11 mouse cellular contexts compared by ENCODE assay signal in genomic region chr5:47772642-47773353, GRCm38 (mm10).
A peak's percentile ranks its signal among the peaks of the same experiment; 100 is the strongest.
DNase-seq lines count a peak whose midpoint lies in the region; ATAC-seq and TF ChIP-seq lines count a peak whose summit lies in the region.
"Had no signal": no experiment of that assay in that cellular context is flagged by ENCODE, and none has a peak within 500 bp of the region (broad histone marks: within the 10 kb centered on the region; RNA-seq: fewer than 3 reads in every experiment).

No protein-coding gene starts in this region.

- H3K9ac ChIP-seq in lung, embryonic 14.5 days = no peak overlapping the region
- no peak overlapping the region for H3K9ac ChIP-seq in forebrain, embryonic 16.5 days (replicated peaks; ENCODE audit: low read depth, low read length)
- H3K9ac ChIP-seq in midbrain, embryonic 13.5 days (replicated peaks) = no peak overlapping the region

- H3K36me3 ChIP-seq in lung, embryonic 14.5 days (ENCODE audit: insufficient read depth) = no peaks in the 10 kb centered on the region
- H3K36me3 ChIP-seq in forebrain, embryonic 16.5 days (ENCODE audit: control insufficient read depth, insufficient read depth) = no peaks in the 10 kb centered on the region
- no peaks in the 10 kb centered on the region for H3K36me3 ChIP-seq in midbrain, embryonic 13.5 days

- TF ChIP-seq POLR2A in cerebellum, adult 2 months (IDR thresholded peaks at IDR 0.05; ENCODE audit: borderline replicate concordance, insufficient read depth, low read length) = no peak

- no peak overlapping the region for H3K27ac ChIP-seq in cerebellum, adult 2 months (ENCODE audit: insufficient read depth, low read length)
- H3K27ac ChIP-seq in lung, embryonic 14.5 days (ENCODE audit: low read depth) = no peak overlapping the region
- no peak overlapping the region for H3K27ac ChIP-seq in forebrain, embryonic 16.5 days (ENCODE audit: low read length)
- 0 out of 2 replicates have a peak overlapping the region, but pooled peaks have one; percentile 16 for H3K27ac ChIP-seq in midbrain, embryonic 13.5 days
- H3K27ac ChIP-seq: layer of hippocampus, adult 2 months had no signal

- no peak overlapping the region for H3K4me2 ChIP-seq in lung, embryonic 14.5 days
- no peak overlapping the region for H3K4me2 ChIP-seq in forebrain, embryonic 16.5 days (ENCODE audit: low read length)
- H3K4me2 ChIP-seq in midbrain, embryonic 13.5 days (replicated peaks) = no peak overlapping the region

- peak; percentile 29 to 49 for DNase-seq in cerebellum, postnatal 10 days
- no peak for DNase-seq in cerebellum, adult 2 months
- peak; percentile 39 for DNase-seq in lung, embryonic 14.5 days
- DNase-seq in lung, postnatal 14 days = no peak
- DNase-seq in layer of hippocampus, adult 9-11 months = no peak
- no peak for DNase-seq in thymus, postnatal 25 days
- DNase-seq: adrenal gland, postnatal 14 days; spleen, adult 18-20 months had no signal

- no peaks in the 10 kb centered on the region for H3K9me3 ChIP-seq in lung, embryonic 14.5 days (ENCODE audit: low read depth, low read length)
- no peaks in the 10 kb centered on the region for H3K9me3 ChIP-seq in forebrain, embryonic 16.5 days (ENCODE audit: control insufficient read depth, low read length)
- no peaks in the 10 kb centered on the region for H3K9me3 ChIP-seq in midbrain, embryonic 13.5 days

- TF ChIP-seq CTCF in cerebellum, adult 2 months (IDR thresholded peaks at IDR 0.05; ENCODE audit: borderline replicate concordance, insufficient read depth, low read depth, low read length) = no peak
- no peak for TF ChIP-seq CTCF in lung, embryonic 14.5 days (IDR thresholded peaks at IDR 0.05; ENCODE audit: low read depth)

- no peaks in the 10 kb centered on the region for H3K27me3 ChIP-seq in cerebellum, adult 2 months (ENCODE audit: control insufficient read depth, insufficient read depth, low read length)
- no peaks in the 10 kb centered on the region for H3K27me3 ChIP-seq in lung, embryonic 14.5 days (ENCODE audit: insufficient read depth, low read length)
- no peaks in the 10 kb centered on the region for H3K27me3 ChIP-seq in forebrain, embryonic 16.5 days (replicated peaks; ENCODE audit: control insufficient read depth, insufficient read depth, low read length)
- H3K27me3 ChIP-seq in midbrain, embryonic 13.5 days = no peaks in the 10 kb centered on the region

- no peak overlapping the region for H3K4me3 ChIP-seq in cerebellum, adult 2 months (replicated peaks; ENCODE audit: insufficient read depth, low read depth, low read length)
- H3K4me3 ChIP-seq in lung, embryonic 14.5 days (ENCODE audit: low read depth, low read length) = no peak overlapping the region
- no peak overlapping the region for H3K4me3 ChIP-seq in forebrain, embryonic 16.5 days (replicated peaks; ENCODE audit: low read length)
- no peak overlapping the region for H3K4me3 ChIP-seq in midbrain, embryonic 13.5 days (replicated peaks)
- H3K4me3 ChIP-seq: layer of hippocampus, adult 2 months had no signal

- H3K4me1 ChIP-seq in cerebellum, adult 2 months (ENCODE audit: control insufficient read depth, insufficient read depth, low read length) = no peaks in the 10 kb centered on the region
- no peaks in the 10 kb centered on the region for H3K4me1 ChIP-seq in lung, embryonic 14.5 days (ENCODE audit: insufficient read depth)
- H3K4me1 ChIP-seq in forebrain, embryonic 16.5 days (replicated peaks; ENCODE audit: control insufficient read depth, insufficient read depth, low read length) = peaks cover 3% of the 10 kb centered on the region; the same call in 1 of the 2 replicates
- H3K4me1 ChIP-seq in midbrain, embryonic 13.5 days (replicated peaks) = peaks cover 8% of the 10 kb centered on the region

- ATAC-seq in lung, embryonic 14.5 days (ENCODE audit: insufficient read depth) = peak; percentile 14; the same call in 1 of the 2 replicates
- ATAC-seq in forebrain, embryonic 16.5 days = 0 out of 2 replicates have a peak, but pooled peaks have one; percentile 26
- peak; percentile 71; the same call in 1 of the 2 replicates for ATAC-seq in midbrain, embryonic 13.5 days

- 11% methylated on average over 8 of the region's 8 CpGs for WGBS in cerebellum, adult 2 months
- 54% methylated on average over 8 of the region's 8 CpGs for WGBS in lung, embryonic 14.5 days
- WGBS in forebrain, embryonic 16.5 days = 30% methylated on average over 8 of the region's 8 CpGs
- WGBS in midbrain, embryonic 13.5 days = 42% methylated on average over 8 of the region's 8 CpGs

Comparison
In these comparisons a context has a peak if more than half of its experiments do, and no peak if none do; other contexts are left out.
1. DNase-seq: peak in cerebellum, postnatal 10 days (2 of 2) and lung, embryonic 14.5 days (single experiment); none in cerebellum, adult 2 months (0 of 2), lung, postnatal 14 days (single experiment), layer of hippocampus, adult 9-11 months (single experiment) and thymus, postnatal 25 days (single experiment).
2. ATAC-seq: peak in every context shown above with its lines; median percentile 71 in midbrain, embryonic 13.5 days; 26 in forebrain, embryonic 16.5 days; 14 in lung, embryonic 14.5 days.